Mouse (Mus musculus): ENCODE results near the gene Rnf5.

Rnf5 gene

GRCm38 (mm10) chr17:34631647-34632046 lies 28.2 kb upstream of the Rnf5 start:
- no peak for DNase-seq

- DNase-seq = no peak
These were observed 27.3 kb upstream of the Rnf5 start for GRCm38 (mm10) chr17:34630761-34631301.

- DNase-seq = no peak
These were observed 26.5 kb upstream of the Rnf5 start for GRCm38 (mm10) chr17:34629796-34630603.

- DNase-seq = no peak
These were observed 25.8 kb upstream of the Rnf5 start, which contains the start of gene Prrt1 for GRCm38 (mm10) chr17:34629221-34629751. Prrt1 (plus strand) TSS chr17:34629533.

GRCm38 (mm10) chr17:34628644-34628967 lies 25.1 kb upstream of the Rnf5 start:
- DNase-seq = no peak

GRCm38 (mm10) chr17:34627943-34628643 lies 24.6 kb upstream of the Rnf5 start, which contains the start of gene Ppt2:
Ppt2 (minus strand) TSS chr17:34628510.
- peak; percentile 72 to 78 for DNase-seq

GRCm38 (mm10) chr17:34627093-34627942 lies 23.8 kb upstream of the Rnf5 start:
- peak; percentile 91 to 92 for DNase-seq

GRCm38 (mm10) chr17:34626773-34627092 lies 23.2 kb upstream of the Rnf5 start:
- DNase-seq = no peak

GRCm38 (mm10) chr17:34626062-34626772 lies 22.7 kb upstream of the Rnf5 start:
- no peak for DNase-seq

GRCm38 (mm10) chr17:34624981-34625380 lies 21.5 kb upstream of the Rnf5 start:
- DNase-seq = no peak

- DNase-seq = no peak
These were observed 19.7 kb upstream of the Rnf5 start for GRCm38 (mm10) chr17:34623161-34623560.

- DNase-seq = no peak
These were observed 17.5 kb upstream of the Rnf5 start for GRCm38 (mm10) chr17:34621006-34621405.

GRCm38 (mm10) chr17:34618999-34619398 lies 15.5 kb upstream of the Rnf5 start:
- DNase-seq = peak; percentile 59 to 80

GRCm38 (mm10) chr17:34615871-34616270 lies 12.4 kb upstream of the Rnf5 start, which contains the start of gene Egfl8:
Egfl8 (minus strand) TSS chr17:34615971.
- DNase-seq = no peak

- DNase-seq = no peak
These were observed 10.3 kb upstream of the Rnf5 start for GRCm38 (mm10) chr17:34613830-34614229.

GRCm38 (mm10) chr17:34613054-34613645 lies 9.7 kb upstream of the Rnf5 start:
- DNase-seq = no peak

GRCm38 (mm10) chr17:34611050-34611449 lies 7.6 kb upstream of the Rnf5 start:
- DNase-seq = no peak

GRCm38 (mm10) chr17:34607997-34608396 lies 4.5 kb upstream of the Rnf5 start:
- no peak for DNase-seq

- DNase-seq = no peak
These were observed 2.9 kb upstream of the Rnf5 start for GRCm38 (mm10) chr17:34606186-34607039.

- DNase-seq = peak; percentile 96 to 98
These were observed 2.1 kb upstream of the Rnf5 start for GRCm38 (mm10) chr17:34605609-34606008.

All from kidney, adult 8-10 months (tissue).